Mouse (Mus musculus) monocyte, adult 2 months (primary cell): ENCODE data around the gene 4930556J24Rik.
A peak's percentile ranks its signal among the peaks of the same experiment; 100 is the strongest.
"Not testable (repeated sequence)": the region's sequence is repeated elsewhere in the genome, so short reads cannot be mapped to it uniquely, and the experiment has no call there.

Experiments used
- DNase-seq, 2 experiments: peaks; one replicate each; pipeline ENCODE4 v3.0.0; 2022; ENCODE audit warnings: low spot score in 2 of 2, low read depth in 1 of 2

Gene 4930556J24Rik

GRCm38 (mm10) chr11:3974311-3974710, 2.3 kb downstream of the 4930556J24Rik start:
- DNase-seq, result no peak

GRCm38 (mm10) chr11:3973081-3973480, 3.5 kb downstream of the 4930556J24Rik start:
- no peak for DNase-seq

GRCm38 (mm10) chr11:3970361-3970760, 6.2 kb downstream of the 4930556J24Rik start:
- no peak for DNase-seq

GRCm38 (mm10) chr11:3969837-3970236, 6.7 kb downstream of the 4930556J24Rik start:
- DNase-seq, result no peak

GRCm38 (mm10) chr11:3964416-3965172, 12.0 kb downstream of the 4930556J24Rik start:
- no peak for DNase-seq

- DNase-seq, result peak; percentile 60 to 78
Observed at GRCm38 (mm10) chr11:3963610-3964415, 12.8 kb downstream of the 4930556J24Rik start, which contains the start of gene Pes1. Pes1 (plus strand) TSS chr11:3963975.

GRCm38 (mm10) chr11:3963155-3963554, 13.4 kb downstream of the 4930556J24Rik start:
- DNase-seq, result no peak

- no peak for DNase-seq
Observed at GRCm38 (mm10) chr11:3961761-3962160, 14.8 kb downstream of the 4930556J24Rik start.

- no peak for DNase-seq
Observed at GRCm38 (mm10) chr11:3960901-3961300, 15.7 kb downstream of the 4930556J24Rik start.

GRCm38 (mm10) chr11:3955371-3955770, 21.2 kb downstream of the 4930556J24Rik start:
- not testable (repeated sequence) for DNase-seq

- DNase-seq, result not testable (repeated sequence)
Observed at GRCm38 (mm10) chr11:3954876-3955275, 21.7 kb downstream of the 4930556J24Rik start.

- DNase-seq, result no peak
Observed at GRCm38 (mm10) chr11:3946386-3946785, 30.2 kb downstream of the 4930556J24Rik start.

GRCm38 (mm10) chr11:3941371-3941770, 35.2 kb downstream of the 4930556J24Rik start:
- DNase-seq, result no peak

- DNase-seq, result no peak
Observed at GRCm38 (mm10) chr11:3937321-3937874, 39.2 kb downstream of the 4930556J24Rik start.

GRCm38 (mm10) chr11:3936318-3936717, 40.3 kb downstream of the 4930556J24Rik start:
- no peak for DNase-seq

GRCm38 (mm10) chr11:3935135-3935534, 41.4 kb downstream of the 4930556J24Rik start:
- no peak for DNase-seq

- DNase-seq, result no peak
Observed at GRCm38 (mm10) chr11:3933756-3934285, 42.8 kb downstream of the 4930556J24Rik start.

GRCm38 (mm10) chr11:3931511-3932211, 44.9 kb downstream of the 4930556J24Rik start, which contains the start of gene Tcn2:
Tcn2 (minus strand) TSS chr11:3932159.
- DNase-seq, result peak; percentile 61 to 66

- no peak for DNase-seq
Observed at GRCm38 (mm10) chr11:3930931-3931330, 45.6 kb downstream of the 4930556J24Rik start.

GRCm38 (mm10) chr11:3930019-3930418, 46.6 kb downstream of the 4930556J24Rik start:
- DNase-seq, result peak in 1 of 2 experiments; percentile 49

GRCm38 (mm10) chr11:3925916-3926315, 50.7 kb downstream of the 4930556J24Rik start:
- DNase-seq, result no peak
